Mouse (Mus musculus) erythroblast, adult 5-6 weeks (primary cell): ENCODE data around the gene Kcnj10. TPM values are rescaled to one million over a fixed set of nuclear protein-coding genes. Genes with fewer than 3 reads are reported as not detected.
A peak's percentile ranks its signal among the peaks of the same experiment; 100 is the strongest.

ENCODE experiments used
- ATAC-seq: replicated peaks from 2 replicates; pipeline ENCODE4 v1.8.0; 2016; ENCODE audit warnings: moderate number of reproducible peaks, mild to moderate bottlenecking, moderate TSS enrichment, inconsistent platforms; ENCODE audit not compliant: poor library complexity, low FRiP score, severe bottlenecking
- total RNA-seq, 2 experiments: library from RNA; stranded (forward) in 1 of 2; stranded (reverse) in 1 of 2; fragments of 150-400 nt in 1 of 2; fragments of 200-764, 138-1000 nt in 1 of 2; gene quantifications; 2 replicates each; pipeline versions ENCODE4 v1.2.3 to v1.2.4; 2015 to 2017; ENCODE audit warnings: low replicate concordance in 2 of 2

Gene Kcnj10
- total RNA-seq, 2 experiments from 2014 or later: 0.85 to 5.6 TPM

DNA sequence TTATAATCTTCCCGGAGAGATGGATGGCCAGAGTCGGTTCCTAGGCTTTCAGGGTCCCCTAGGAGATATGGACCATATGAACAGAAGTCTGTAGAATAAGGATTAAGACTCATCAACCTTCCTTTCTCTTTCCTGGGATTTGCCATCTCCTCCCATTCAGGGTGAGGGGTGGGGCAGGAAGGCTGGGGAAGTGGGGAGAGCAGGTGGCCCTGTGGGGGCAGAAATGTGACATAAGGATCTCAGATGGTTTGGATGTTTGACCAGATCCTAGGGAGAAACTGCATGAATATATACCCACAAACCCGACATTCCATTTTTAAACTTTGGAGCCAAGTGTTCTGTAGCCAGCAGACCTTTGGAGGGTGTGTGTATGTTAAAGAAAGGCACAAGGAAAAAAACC, 13.0 kb upstream of the Kcnj10 start:
- no peak for ATAC-seq

DNA sequence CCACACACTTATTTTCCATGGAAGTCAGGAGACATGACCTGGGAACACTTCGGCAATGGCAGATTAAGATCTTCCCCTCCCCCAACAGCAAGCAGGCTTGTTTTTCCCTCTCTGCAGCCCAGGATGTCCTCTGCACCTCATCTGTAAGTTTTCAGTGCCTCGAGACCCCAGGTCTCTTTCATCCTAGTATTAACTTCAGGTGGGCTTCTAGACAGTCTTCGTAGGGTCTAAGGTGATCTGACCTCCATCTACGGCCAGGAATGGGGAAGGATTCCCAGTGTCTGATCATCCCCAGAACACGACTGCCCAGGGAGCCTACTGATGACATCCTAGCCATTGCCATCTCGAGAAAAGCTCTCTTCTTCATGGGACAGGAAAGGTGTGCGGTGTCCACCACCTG, 12.5 kb upstream of the Kcnj10 start:
- ATAC-seq: no peak

DNA sequence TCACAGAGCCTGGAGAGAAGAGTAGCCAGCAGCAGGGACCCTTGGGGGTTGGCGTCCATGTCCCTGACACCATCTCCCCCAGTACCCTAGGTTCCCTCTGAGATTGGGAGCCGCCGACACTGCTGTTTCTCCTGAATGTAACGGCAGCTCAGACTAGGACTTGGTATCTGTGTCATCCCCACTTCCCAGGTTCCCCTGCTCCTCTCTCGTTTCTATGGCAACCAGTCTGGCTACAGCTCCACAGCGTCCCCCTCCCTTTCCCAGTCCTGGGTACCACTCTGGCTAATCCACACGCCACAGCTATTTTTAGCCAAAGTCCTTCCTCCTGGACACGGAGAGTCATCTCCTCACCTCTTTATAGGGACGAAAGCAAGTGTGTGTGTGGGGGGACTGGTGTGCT, 11.9 kb upstream of the Kcnj10 start, which contains the start of gene Kcnj9:
Kcnj9 (minus strand) TSS at position 188 of the 400 bp plus-strand sequence.
- ATAC-seq: no peak

DNA sequence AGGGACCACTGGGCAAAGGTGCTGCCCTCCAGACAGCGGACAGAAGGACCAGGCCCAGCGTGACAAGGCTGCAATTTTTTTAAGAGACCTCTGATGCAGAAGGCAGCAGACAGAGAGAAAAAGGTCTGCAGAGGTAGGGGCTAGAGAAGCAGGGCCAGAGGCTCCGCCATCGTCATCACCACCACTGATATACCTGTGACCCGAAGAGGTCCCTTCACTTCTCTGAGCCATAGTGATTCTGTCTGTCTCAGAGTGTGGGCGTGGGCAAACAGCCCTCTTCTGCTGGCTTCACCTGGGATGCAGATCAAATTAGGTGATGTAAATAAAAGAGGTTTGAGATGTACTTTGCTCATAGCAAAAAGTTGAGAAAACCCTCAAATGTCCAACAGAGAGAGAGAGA, 11.4 kb upstream of the Kcnj10 start:
- ATAC-seq: no peak

DNA sequence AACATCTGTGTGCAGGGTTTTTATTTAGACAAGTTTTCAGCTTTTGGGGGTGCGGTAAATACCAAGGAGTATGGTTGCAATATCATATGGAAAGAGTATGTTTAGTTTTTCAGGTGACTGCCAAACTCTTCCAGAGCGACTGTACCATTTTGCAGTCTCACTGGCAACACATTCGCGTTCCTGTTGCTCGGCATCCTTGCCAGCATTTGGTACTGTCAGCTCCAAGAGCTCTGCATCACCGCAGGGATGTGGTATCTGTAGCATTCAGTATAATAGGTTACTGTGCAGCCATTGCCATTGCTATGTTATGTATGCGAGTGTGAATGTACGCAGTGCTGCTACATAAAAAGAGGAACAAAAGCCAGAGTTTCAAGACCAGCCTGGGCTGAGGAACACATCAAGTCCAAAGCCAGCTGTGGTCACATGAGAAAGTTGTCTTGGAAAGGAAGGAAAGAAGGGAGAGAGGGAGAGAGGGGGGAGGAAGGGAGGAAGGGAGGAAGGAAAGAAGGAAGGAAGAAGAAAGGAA, 9.5 kb upstream of the Kcnj10 start:
- ATAC-seq: no peak

DNA sequence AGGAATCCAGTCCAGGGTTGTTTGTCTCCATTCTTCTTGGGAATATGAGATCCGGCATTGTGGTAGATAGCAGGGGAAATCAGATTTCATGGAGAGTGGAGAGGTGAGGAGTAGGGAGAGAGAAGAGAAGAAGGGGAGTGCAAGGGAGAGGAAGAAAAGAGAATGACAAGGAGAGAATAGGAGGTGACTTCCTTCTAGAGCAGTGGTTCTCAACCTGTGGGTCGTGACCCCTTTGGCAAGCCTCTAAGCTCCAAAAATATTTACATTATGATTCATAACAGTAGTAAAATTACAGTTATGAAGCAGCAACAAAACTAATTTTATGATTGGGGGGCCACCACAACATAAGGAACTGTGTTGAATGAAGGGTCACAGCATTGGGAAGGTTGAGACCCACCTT, 8.1 kb upstream of the Kcnj10 start:
- no peak for ATAC-seq

DNA sequence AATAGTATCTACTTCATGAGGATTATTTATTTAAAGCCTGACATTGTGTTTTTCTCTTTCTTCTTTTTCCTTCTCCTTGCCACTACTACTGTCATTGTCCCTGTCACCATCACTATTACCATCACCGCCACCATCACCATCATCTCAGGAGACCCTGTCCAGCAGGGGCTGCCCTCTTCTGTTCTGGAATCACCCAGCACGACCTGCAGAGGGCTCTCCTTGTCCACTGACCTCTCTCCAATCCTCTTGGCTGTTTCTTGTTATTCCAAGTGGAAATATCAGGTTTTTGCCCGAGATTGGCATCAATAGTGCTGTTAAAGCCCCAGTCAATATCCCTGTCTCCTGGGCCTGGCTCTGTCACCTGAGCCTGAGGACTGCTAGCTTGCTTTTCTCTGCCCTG, 7.5 kb upstream of the Kcnj10 start:
- no peak for ATAC-seq

DNA sequence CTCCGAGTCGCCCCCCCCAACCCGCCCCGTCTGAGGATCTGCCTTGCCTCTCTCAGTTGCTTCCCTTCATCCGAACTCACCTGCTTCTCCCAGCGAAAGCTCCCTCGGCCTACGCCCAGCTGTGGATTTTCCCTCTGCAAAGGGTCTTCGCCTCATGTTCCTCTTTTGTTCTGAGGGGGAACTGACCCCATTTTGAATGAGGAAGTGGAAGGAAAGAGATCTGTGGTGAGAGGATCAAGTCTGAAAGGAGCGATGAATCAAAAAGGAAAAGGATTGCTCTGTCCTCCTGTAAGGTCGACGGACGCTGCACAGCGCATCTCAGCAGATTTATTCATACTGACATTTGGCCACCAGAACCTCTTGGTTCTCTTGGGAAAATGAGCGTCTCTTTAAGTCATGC, 5.2 kb upstream of the Kcnj10 start:
- no peak for ATAC-seq

DNA sequence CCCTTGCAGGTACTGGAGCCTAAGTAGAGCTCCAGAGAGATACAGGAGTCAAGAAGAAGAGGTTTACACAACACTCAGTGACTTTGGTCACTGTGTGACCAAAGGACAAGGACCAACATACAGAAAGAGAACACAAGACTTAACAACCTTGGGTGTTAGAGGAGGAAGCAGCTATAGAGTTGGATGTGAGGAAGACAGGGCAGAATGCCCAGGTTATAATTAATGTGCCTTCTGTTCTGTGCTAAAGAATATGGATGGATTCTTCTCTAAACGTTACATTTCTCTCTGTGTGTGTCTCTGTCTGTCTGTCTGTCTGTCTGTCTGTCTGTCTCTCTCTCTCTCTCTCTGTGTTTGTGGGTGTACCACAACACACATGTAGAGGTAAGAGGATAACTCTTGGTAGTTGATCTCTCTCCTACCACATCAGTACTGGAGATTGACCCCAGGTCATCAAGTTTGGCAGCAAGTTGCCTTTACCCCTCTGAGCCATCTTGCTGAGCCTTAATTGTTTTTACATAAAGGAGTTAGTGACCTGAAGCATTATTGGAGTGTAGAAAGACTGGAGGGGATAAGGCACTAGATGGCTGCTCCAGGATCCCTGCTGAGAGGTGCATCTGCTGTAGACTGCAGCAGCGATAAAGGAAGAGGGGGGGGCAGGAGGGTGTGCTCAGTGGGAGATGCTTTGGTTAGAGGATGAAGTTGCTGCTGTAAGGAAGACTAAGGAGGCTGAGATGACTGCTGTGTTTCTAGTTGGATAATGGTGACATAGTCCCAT, 3.4 kb upstream of the Kcnj10 start:
- ATAC-seq: no peak

DNA sequence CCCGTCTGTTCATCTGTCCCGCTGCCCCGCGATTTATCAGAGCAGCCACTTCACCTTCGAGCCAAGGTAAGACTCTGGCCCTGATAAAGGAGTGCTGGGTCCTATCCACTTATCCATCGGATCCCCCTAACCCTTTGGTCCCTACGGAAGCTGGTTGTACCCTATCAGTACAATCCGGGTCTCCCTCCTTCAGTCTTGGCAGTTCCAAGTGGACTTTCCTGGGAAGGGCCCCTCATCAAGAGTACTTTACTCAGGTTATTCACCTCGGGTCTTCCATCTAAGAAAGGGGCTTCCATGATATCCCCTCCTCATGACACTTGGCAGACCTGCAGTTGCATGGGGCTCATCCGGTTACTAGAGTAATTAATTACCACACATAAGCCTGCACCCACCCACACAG, 376 bp downstream of the Kcnj10 start:
- ATAC-seq: no peak

DNA sequence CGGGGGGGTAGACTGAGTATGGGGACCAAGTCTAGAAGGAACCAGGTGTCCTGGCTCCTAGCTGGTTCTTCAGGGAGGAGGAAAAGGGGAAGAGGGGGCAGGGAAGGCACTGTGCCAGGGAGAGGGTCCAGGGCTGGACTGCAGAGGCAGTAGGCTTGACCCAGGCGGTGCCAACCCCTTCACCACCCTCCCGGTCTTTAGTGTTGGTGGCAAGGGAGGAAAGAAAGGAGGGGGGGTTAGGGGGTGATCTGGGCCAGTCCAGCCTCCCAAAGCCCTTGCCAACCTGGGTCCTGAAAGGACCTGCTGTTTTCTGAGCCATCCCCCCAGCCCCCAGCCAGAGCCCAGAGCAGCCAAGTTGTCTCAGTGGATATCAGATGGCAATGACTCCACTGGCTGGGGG, 1.7 kb downstream of the Kcnj10 start:
- ATAC-seq: no peak

DNA sequence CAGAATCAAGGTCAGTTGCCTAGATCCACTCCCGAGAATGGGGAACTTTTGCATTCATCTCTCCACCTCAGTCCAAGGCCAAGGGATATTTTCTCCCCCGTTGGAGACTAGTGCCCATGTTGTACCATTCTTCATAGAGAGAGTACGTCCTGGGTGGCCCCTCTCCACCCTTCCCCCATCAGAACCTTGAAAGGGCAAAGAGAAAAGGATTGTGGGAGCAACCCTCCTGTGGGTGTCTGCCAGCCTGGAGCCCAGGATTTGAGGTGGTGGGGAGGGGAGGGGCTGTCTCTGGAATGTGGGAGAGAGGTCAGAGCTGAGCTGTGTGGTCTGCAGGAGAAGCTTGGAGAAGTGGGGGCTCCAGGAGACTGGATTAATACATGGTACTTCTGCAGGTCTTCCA, 2.9 kb downstream of the Kcnj10 start:
- ATAC-seq: no peak

DNA sequence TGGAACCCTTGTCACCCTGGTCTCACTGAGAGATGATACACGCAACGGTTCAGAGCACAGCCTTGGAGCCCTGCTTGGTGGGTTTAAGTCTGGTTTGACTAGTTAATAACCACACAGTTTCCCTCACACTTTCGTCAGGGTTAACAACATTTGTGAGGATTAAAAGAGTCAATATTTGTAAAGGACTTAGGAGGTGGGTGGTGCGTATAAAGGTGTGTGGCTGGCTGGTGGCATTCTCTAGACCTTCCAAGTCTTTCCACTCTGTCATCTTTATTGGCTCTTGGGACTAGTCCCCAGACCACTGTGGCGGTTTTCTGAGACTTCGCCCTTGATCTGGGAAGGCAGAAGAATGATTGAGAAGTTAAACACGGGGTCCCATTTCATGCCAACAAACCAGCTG, 3.8 kb downstream of the Kcnj10 start:
- ATAC-seq: no peak

DNA sequence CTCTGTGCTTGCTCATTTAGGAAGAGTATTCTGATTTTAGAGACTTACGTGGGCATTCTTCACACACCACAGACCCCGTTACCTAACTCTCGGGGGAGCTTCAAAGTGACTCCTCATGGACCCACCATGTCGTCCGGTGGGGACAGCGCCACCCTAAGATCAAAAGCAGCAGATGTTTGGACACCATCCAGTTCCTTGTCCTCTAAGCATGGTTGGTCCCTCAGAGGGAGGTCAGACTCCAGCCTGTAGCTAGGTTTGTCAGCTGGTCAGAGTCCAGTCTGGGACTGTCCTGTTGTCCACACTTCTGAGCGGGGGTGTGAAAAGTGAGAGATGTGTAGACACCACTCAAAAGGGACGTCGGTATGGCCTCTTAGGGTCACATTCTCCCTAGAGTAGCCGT, 5.7 kb downstream of the Kcnj10 start:
- ATAC-seq: no peak

DNA sequence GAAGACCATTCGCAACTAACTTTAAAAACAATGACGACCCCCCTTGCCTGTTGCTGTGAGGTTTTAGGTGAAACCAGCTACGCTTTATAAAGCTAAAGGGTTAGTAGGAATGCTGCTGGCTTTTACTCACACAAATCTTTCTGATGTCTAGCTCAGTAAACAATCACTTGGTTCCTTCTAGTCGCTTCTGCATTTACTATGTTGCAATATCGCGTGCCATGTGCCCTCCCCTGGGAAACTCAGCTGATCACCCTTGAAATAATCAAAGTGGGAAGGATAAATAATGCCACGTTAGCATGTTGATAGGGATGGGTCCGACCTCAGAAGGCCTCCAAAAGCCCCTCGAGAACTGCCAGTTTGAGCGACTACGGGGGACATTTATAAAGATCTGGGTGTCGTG, 6.4 kb downstream of the Kcnj10 start:
- ATAC-seq: no peak

DNA sequence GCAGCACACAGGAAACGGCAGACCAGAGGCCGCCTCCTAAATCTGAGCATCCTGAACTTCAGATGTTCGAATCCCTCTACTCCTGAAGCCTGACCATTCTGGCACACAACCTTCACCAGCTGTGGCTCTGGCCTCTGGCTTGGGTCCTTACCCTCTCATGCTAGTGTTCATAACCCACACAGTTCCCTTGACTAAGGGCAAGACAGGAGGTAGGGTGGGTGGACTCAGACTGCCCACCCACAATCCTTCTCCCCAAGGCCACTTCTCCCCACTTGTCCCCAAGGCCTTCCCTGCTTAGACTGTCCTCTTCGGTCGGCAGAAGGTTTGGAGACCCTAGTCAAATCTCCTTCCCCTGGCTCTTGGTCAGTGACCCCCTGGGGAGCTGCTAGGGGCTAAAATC, 8.5 kb downstream of the Kcnj10 start:
- ATAC-seq: no peak

DNA sequence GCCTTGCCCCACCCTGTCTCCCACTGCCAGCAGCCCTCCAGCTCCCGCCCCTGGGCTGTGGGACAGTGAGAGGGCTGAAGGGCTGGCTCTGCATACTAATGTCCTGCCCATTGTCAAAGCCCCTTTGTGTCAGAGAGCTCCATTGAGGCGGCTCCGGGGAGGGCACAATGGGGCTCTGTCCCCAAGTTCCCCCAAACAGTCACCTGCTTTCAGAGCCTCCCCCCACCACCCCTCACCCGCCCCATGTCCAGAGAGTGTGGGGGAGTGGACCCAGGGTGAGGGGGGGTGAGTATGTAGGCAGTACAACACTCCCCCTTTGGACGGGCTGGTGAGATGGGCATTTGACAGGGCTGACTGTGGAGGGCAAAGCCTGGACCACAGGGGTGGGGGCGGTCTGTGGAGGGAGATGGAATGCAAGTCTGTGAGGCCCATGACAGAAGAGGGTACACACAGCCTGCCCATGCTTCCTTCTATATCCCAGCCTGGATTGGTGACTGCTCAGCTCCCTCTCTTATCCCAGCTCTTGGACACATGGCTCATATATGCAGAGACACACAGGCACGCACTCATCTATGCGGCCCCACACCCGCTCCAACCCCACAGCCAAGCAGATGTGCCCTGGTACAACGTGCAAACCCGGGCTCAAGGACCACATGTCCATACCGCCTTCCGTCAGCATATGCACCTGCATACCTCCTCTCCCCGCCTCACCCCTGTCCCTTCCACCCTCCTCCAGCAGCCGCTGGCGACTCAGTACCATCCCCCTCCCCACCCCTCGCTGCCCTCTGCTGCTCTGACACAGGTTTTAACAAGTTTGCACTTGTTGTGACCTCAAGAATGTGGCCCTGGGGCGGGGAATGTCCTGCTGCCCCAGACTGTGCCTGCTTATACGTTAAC, 9.2 kb downstream of the Kcnj10 start:
- ATAC-seq: no peak

DNA sequence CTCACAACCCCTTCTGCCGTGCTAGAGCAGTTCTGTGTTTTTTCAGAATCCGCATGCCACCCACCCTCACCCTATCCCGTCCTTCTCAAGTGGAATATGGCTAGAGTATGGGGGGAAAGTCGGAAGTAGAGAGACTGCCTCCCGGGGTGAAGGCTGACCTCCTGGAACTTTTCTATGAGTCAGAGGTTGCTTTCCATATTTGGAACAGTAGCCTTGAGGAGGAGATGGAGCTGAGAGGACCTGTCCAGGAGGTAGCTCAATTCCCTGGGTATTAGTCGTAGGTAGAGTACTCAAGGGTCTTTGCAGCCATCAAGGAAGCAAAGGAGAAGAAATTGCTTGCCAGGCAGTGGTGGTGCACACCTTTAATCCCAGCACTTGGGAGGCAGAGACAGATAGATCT, 11.0 kb downstream of the Kcnj10 start:
- no peak for ATAC-seq

DNA sequence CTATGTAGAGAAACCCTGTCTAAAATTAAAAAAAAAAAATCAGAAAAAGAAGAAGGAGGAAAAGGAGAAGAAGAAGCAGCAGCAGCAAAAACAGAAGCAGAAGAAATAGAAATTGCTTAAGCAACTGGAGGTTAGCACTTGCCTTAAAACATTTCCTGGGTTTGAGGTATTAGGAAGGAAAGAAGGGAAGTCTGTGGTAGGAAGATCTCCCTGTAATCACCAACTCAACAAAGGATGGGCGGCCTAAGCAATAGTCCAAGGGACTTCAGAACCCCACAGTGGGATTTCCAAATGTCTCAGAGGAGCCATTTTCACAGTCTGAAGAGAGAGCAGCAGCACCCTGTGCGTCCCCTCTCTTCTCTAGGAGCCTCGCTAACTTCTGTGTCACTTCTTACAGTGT, 11.4 kb downstream of the Kcnj10 start:
- no peak for ATAC-seq

DNA sequence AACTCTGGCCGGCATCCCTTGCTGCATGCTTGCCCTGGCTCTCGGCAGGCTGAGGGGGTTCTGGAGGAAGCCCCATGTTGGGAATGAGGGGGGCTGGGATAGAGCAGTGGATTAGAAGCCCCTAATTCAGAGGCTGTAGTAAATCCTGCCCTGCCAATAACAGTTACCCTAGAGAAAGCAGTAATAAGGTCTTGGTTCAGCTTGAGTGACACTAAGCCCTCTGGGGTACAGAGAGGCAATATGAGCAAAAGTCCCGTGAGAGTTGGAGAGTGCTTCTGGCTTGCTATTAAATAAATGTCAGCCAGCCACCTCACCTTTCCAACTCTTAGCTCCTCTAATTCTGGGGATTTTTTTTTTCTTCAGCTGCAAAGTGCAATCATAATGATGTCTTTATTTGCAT, 14.3 kb downstream of the Kcnj10 start:
- no peak for ATAC-seq

DNA sequence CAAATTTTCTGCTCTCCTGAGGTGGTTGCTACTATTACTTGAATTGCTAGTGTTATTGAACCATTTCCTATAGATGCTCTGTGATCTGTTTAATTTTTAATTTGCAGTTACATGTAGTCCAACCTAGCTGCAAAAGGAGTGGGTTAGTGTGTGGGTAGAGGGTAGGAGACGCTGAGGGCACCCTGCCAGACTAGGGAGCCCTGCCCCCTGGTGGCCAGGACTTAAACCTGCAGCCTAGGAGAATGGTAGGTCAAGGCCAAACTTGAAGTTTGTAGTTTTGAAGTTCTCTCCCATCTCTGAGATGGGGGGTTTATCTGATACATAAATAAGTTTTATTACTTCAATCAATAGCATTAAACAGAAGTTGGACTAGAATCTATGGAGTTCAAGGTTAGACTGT, 16.5 kb downstream of the Kcnj10 start:
- ATAC-seq: peak; percentile 80
